Mouse (Mus musculus) C3H10T1/2 (cell line): Measurements from ENCODE around the gene Dcaf12l2. TPM values are rescaled to one million over a fixed set of nuclear protein-coding genes. Genes with fewer than 3 reads are reported as not detected.

ENCODE experiments used
- polyA plus RNA-seq, 2 experiments: library from polyadenylated mRNA; unstranded; fragments of >200 nt; fragmentation: generic; extraction: Trizol; gene quantifications; one replicate each; pipeline ENCODE4 v1.2.1; 2012; ENCODE audit warnings: missing spikeins in 2 of 2

The Dcaf12l2 gene
- polyA plus RNA-seq = not detected

GRCm38 (mm10) chrX:44367646-44368521, at the start of gene Dcaf12l2:
Dcaf12l2 (minus strand) TSS chrX:44368342.

